Mouse (Mus musculus): ENCODE results near the gene Rras. TPM values are rescaled to one million over a fixed set of nuclear protein-coding genes. Genes with fewer than 3 reads are reported as not detected.

Rras gene
- polyA plus RNA-seq (2015; fragmentation: Nextera tagmentation; extraction: Ambion mirVana) = 32.6 and 43.2 TPM in 2 replicates

DNA sequence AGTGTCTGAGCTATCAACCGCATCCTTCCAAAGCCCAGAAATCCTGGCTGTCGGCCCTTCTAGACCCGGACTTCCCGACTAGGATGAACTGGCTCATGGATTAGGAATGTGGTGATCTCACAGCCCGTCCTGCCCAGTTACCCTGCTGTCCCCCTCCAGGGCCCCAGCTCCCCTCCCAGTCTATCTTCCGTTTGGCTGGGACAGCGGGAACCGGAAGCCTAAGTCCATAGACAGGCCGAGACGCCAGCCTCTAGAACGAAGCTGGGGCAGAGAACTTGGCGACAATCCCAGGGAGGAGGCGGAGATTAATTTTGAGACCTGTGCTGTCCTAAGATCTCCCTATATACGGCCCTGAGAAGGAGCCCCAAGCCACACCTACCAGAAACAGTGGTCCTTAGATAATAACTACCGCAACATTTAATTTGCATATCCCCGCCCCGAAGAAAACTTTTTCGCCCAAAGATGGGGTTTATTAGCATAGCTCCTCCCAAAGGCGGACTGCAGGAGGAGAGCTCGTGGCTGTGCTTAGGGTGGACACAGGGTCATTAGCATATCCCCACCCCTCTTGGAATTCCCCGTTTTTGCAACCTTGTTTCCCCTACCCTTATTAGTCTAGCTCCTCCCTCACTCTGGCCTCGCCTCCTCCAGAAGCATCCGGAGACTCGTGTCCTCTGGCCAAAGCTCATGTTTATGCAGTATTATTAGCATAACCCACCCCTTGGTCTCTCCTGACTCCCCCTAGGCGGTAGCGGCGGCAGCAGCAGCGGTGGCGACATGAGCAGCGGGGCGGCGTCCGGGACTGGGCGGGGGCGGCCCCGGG is at the start of gene Rras:
Rras (plus strand) TSS at position 720 of the 820 bp plus-strand sequence.
- Histone ChIP-seq H3K4me2 (peak within 1 kb of the TSS; percentile 91), H3K27me3 (0 out of 2 replicates have a peak, but pooled peaks cover 4% of the 10 kb centered on the region), H3K4me3 (replicated peaks) (peak within 1 kb of the TSS; percentile 95), H3K36me3 (peaks cover 16% of the 10 kb centered on the region), H3K9ac (peak within 1 kb of the TSS; percentile 65), H3K4me1 (peaks cover 41% of the 10 kb centered on the region), H3K9me3 (replicated peaks) (no peaks in the 10 kb centered on the region), H3K27ac (peak within 1 kb of the TSS; percentile 98)
- ATAC-seq (replicated peaks; ENCODE audit: low FRiP score) = peak; percentile 93
- under 1% methylated on average over 36 of the region's 36 CpGs for WGBS

DNA sequence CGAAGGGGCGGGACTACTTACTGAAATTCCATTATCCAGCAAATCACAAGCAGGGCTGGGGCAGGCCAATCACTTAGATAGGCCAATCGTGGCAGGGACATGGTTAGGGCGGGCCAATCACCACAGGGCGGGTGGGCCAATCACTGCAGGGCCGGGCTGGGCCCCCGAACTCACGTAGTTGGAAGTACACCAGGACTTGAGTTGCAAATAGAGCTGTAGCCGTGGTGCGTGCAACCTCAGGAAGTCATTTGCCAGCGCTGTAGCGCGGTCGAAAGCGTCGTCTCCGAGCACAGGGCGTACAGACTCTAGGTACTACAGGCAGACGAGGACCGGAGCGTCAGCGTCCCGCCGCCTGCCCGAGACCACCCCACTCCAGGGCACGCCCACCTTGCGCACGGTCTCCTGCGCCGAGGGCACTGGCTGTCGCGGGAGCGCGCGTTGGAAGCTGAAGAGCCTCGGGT is 47.5 kb upstream of the Rras start:
- Histone ChIP-seq H3K4me1 (peaks cover 36% of the 10 kb centered on the region), H3K9me3 (replicated peaks) (no peaks in the 10 kb centered on the region), H3K9ac (peak overlapping the region; percentile 58), H3K27me3 (no peaks in the 10 kb centered on the region), H3K36me3 (peaks cover 11% of the 10 kb centered on the region), H3K4me3 (replicated peaks) (peak overlapping the region; percentile 67), H3K27ac (peak overlapping the region; percentile 95), H3K4me2 (peak overlapping the region; percentile 84)
- peak; percentile 97 for ATAC-seq (replicated peaks; ENCODE audit: low FRiP score)
- WGBS = under 1% methylated on average over 36 of the region's 36 CpGs

DNA sequence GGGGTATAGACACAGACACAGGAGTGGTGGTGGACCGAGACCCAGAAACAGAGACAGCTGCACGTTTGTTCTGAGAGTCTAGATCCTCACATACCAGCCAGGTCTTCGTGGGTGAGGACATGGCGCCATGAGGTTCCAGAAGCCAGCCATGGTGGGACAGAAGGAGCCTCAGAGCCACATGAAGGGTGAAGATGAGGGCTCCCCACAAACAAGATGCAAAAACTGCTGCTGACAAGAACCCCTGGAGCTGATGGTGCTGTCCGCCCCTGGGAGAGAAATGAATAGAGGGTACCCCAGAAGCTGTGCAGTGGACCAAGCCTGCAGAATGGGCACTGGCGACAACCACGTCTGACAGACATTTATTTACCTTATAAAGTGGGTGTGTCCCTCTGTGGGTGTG is 46.6 kb upstream of the Rras start:
- Histone ChIP-seq H3K9ac (peak overlapping the region; percentile 58), H3K36me3 (peaks cover 17% of the 10 kb centered on the region), H3K4me1 (peaks cover 38% of the 10 kb centered on the region), H3K4me2 (peak overlapping the region; percentile 84), H3K27me3 (no peaks in the 10 kb centered on the region), H3K9me3 (replicated peaks) (no peaks in the 10 kb centered on the region), H3K27ac (no peak overlapping the region), H3K4me3 (replicated peaks) (peak overlapping the region; percentile 67)
- 66% methylated on average over 7 of the region's 7 CpGs for WGBS
- no peak for ATAC-seq (replicated peaks; ENCODE audit: low FRiP score)

DNA sequence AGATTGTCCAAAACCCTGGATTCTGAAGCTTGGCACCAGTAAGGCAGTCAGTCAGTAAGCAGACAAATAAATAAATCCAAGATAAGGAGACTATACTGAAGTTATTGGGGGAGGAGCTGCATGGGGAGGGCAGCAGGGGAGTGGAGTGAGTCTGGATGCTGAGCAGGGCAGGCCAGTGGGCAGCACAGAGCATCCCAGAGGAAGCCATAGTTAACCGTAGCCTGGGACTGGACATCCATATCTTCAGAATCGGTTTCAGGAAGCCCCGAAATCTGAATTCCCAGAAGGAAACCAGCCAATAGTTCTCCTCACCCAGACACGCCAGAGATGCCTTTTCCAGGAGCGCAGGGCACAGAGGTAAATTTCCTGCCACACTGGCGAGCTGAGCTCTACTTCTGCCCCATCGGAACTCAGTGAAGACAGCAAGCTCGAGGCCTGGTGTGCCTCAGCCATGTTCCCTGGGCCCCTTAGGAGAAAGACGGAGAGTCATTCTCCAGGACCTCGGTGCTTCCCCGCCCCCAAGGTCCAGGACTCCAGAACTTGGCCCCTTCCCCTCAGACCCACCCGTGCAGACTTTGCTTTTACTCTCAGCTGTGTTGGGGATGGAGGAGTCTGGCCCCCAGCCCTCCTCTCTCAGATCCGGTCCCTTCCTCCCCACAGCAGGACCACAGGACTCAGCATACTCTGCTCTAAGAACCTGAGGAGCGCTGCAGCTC is 44.2 kb upstream of the Rras start:
- 41% methylated on average over 14 of the region's 14 CpGs for WGBS
- Histone ChIP-seq H3K27me3 (no peaks in the 10 kb centered on the region), H3K4me2 (peak overlapping the region; percentile 85), H3K4me1 (peaks cover 38% of the 10 kb centered on the region), H3K27ac (peak overlapping the region; percentile 91), H3K4me3 (replicated peaks) (peak overlapping the region; percentile 56), H3K9ac (peak overlapping the region; percentile 52), H3K36me3 (peaks cover 35% of the 10 kb centered on the region), H3K9me3 (replicated peaks) (no peaks in the 10 kb centered on the region)
- no peak for ATAC-seq (replicated peaks; ENCODE audit: low FRiP score)

DNA sequence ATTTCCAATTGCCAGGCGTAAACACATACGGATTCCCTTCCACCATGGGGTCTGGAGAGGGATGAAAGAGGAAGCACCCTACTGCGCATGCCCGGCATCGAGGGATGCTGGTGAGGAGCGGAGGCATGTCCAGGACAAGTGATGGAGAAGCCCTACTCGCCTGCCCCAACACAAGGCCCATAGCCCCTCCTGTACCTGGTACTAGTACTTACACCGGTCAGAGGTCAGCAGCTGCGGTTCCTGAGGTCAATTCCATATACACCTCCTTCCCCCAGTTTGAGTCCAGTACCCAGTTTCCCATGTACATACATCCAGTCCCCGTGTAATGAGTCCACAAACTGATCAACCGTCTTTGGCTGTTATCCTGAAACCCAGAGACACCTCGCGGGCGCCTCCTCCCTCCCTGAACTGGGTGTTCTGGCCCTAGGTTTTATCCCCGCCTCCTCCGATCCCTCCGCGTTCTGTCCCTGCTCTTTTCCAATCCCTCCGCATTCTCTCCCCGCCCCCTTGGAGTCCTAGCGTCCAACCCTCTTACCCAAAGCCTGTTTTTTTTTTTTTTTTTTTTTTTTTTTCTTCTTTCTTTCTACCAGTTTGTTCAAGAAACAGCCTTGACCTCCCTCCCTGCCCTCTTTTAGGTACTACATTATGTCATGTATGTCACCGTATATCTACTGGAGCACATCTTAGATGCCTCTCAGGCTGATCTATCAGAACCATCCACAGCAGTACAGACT is 43.2 kb upstream of the Rras start, which contains the start of gene Cpt1c:
Cpt1c (minus strand) TSS at position 469 of the 734 bp plus-strand sequence.
- WGBS = under 1% methylated on average over 22 of the region's 22 CpGs
- no peak for ATAC-seq (replicated peaks; ENCODE audit: low FRiP score)
- H3K36me3 ChIP-seq = peaks cover 45% of the 10 kb centered on the region

DNA sequence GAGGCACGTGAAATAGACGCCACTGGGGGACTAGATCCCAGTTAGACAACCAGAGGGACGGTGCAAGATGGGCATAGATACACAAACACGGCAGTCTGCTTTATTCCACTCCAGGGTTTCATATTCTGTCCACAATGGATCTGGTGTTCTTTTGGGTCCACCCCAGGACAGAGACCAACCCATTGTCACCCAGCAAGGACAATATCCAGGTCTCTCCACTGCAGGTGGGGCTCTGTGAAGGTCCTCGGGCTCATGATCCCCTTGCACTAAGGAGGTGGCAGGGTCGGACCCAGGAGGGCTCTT is 42.7 kb upstream of the Rras start:
- WGBS = 23% methylated on average over 6 of the region's 6 CpGs
- Histone ChIP-seq H3K9ac (peak overlapping the region; percentile 2; the same call in 1 of the 2 replicates), H3K27ac (peak overlapping the region; percentile 71), H3K27me3 (no peaks in the 10 kb centered on the region), H3K9me3 (replicated peaks) (no peaks in the 10 kb centered on the region), H3K36me3 (peaks cover 50% of the 10 kb centered on the region), H3K4me1 (peaks cover 32% of the 10 kb centered on the region), H3K4me3 (replicated peaks) (peak overlapping the region; percentile 56; the same call in 1 of the 2 replicates), H3K4me2 (peak overlapping the region; percentile 85)
- ATAC-seq (replicated peaks; ENCODE audit: low FRiP score) = no peak

More for the DNA sequence above, 43.2 kb upstream of the Rras start, which contains the start of gene Cpt1c:
- Histone ChIP-seq H3K4me1 (peaks cover 36% of the 10 kb centered on the region), H3K4me3 (replicated peaks) (peak within 1 kb of the TSS; percentile 56), H3K9me3 (replicated peaks) (no peaks in the 10 kb centered on the region), H3K27me3 (no peaks in the 10 kb centered on the region), H3K9ac (peak within 1 kb of the TSS; percentile 52), H3K27ac (peak within 1 kb of the TSS; percentile 91), H3K4me2 (peak within 1 kb of the TSS; percentile 85)

DNA sequence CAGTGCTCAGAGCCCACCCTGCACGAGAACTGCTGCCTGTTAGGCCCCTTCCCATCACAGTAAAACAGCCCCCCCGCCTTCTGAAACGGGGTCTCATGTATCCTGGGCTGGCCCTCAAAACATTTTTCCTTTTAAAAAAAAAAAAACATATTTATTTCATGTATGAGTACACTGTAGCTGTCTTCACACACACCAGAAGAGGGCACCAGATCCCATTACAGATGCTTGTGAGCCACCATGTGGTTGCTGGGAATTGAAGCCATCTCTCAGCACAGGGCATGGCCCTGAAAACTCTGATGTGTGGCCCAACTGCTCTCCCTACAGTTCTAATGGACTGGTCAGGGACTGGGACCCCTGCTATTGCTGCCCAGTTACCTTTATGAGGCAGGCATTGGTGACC is 39.5 kb upstream of the Rras start:
- H3K9me3 ChIP-seq (replicated peaks) = no peaks in the 10 kb centered on the region
- no peak overlapping the region for H3K4me3 ChIP-seq (replicated peaks)
- H3K9ac ChIP-seq = no peak overlapping the region
- H3K27me3 ChIP-seq = no peaks in the 10 kb centered on the region
- no peak for ATAC-seq (replicated peaks; ENCODE audit: low FRiP score)
- H3K27ac ChIP-seq = no peak overlapping the region
- peaks cover 22% of the 10 kb centered on the region for H3K4me1 ChIP-seq
- no peak overlapping the region for H3K4me2 ChIP-seq
- peaks cover 81% of the 10 kb centered on the region for H3K36me3 ChIP-seq
- WGBS = 85% methylated on average over 3 of the region's 3 CpGs

DNA sequence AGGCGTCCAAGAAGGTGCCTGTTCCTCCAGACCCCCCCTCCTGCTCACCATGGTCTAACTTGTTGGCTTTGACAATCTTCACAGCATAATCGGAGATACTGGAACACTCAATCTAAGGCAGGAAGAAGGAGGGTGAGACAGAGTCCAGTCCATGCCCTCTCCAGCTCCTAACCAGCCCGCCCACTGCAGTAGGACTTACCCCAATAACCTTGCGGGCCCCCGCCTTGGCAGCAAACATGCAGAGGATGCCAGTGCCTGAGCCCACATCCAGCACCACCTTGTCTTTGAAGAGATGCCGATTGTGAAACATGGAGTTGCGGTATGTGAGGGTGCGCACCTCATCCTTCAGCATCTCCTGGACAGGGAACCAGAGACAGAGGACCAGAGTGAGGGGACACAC is 36.2 kb upstream of the Rras start:
- H3K9me3 ChIP-seq (replicated peaks) = no peaks in the 10 kb centered on the region
- no peaks in the 10 kb centered on the region for H3K27me3 ChIP-seq
- ATAC-seq (replicated peaks; ENCODE audit: low FRiP score) = no peak
- no peak overlapping the region for H3K27ac ChIP-seq
- no peak overlapping the region for H3K4me3 ChIP-seq (replicated peaks)
- H3K4me2 ChIP-seq = no peak overlapping the region
- peaks cover 72% of the 10 kb centered on the region for H3K36me3 ChIP-seq
- H3K9ac ChIP-seq = no peak overlapping the region
- peaks cover 24% of the 10 kb centered on the region for H3K4me1 ChIP-seq
- 95% methylated on average over 8 of the region's 8 CpGs for WGBS

DNA sequence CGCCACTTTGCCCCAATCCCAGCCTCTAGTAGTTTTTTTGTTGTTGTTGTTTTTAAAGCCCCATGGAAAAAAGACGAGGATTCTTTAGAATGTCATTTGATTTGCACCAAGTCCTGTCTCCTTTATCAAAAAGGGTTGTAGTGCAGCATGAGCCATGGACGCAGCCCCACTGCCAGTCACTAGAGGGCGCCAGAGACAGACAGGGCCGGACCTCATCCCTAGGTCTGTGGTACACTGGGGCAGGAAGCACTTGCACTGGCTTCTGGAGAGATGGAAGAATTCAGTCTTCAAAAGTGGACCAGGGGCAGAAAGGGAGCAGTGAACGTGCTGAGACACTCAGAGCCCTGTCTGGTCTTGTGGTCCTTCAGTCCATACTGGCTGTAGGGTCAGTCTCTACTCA is 34.7 kb upstream of the Rras start:
- WGBS = 38% methylated on average over 6 of the region's 6 CpGs
- no peak for ATAC-seq (replicated peaks; ENCODE audit: low FRiP score)
- H3K4me2 ChIP-seq = peak overlapping the region; percentile 67; the same call in 1 of the 2 replicates
- H3K27me3 ChIP-seq = no peaks in the 10 kb centered on the region
- peaks cover 57% of the 10 kb centered on the region for H3K36me3 ChIP-seq
- peak overlapping the region; percentile 97 for H3K27ac ChIP-seq
- H3K4me3 ChIP-seq (replicated peaks) = 0 out of 2 replicates have a peak overlapping the region, but pooled peaks have one; percentile 8
- H3K9me3 ChIP-seq (replicated peaks) = no peaks in the 10 kb centered on the region
- H3K9ac ChIP-seq = no peak overlapping the region
- H3K4me1 ChIP-seq = peaks cover 31% of the 10 kb centered on the region

DNA sequence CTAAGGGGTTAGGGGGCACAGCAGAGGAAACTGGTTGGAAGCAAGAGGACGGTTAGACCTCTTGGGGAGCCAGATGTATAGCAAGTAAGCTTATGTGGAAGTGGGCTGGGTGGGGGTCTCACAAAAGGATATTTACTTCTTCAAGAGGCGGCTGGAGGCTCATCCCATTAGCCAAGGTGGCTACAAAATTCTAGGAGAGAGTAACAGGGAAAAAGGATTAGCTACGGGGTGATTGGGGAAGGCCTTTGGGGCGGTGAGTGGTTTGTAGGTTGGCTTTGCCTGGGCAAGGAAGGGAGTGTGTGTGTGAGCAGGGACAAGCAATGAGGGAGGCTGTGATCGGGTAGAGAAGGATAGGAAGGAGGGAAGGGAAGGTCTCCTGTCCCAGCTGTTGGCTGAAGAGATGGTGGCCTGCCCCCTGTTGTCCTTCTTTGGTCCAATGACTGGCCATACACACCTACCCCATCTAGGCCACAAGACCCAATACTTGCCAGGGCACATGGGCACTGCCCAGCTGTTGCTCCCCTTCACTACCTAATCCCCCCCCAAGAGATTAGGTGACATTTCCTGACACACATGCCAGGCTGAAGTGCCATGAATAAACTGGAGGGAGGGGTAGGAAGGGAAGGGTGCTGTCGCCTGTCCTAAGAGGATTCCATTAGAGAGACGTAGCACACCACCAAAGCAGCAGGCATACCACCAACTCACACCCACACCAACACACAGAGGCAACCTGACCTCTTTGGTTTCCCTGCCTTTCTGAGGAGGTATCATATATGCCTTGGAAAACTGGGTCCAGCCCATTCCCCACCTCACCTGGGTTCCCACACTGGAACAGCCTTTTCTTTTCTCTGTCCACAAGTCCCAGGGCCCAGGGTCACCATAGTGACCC is 33.6 kb upstream of the Rras start:
- peak overlapping the region; percentile 97 for H3K27ac ChIP-seq
- H3K9ac ChIP-seq = peak overlapping the region; percentile 97; the same call in 1 of the 2 replicates
- no peak for ATAC-seq (replicated peaks; ENCODE audit: low FRiP score)

DNA sequence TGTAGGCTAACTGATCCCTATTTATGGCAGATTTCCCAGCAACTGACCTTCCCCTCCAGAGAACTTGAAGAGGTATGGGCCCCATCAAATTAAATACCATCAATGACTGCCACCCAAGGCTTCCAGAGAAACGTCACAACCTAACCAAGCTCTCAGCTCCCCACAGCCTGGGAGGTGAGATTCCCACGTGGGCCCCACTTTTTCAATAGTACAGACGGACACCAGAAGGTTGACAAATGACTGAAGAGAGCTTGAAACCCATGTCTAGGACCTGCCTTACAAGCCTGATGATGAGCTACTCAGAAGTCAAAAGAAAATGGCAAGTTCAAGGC is 33.0 kb upstream of the Rras start:
- Histone ChIP-seq H3K9ac (peak overlapping the region; percentile 97; the same call in 1 of the 2 replicates), H3K27ac (peak overlapping the region; percentile 97)
- 37% methylated on average over 3 of the region's 3 CpGs for WGBS

More for the DNA sequence above, 33.6 kb upstream of the Rras start:
- H3K27me3 ChIP-seq = no peaks in the 10 kb centered on the region
- H3K9me3 ChIP-seq (replicated peaks) = no peaks in the 10 kb centered on the region
- WGBS = 61% methylated on average over 7 of the region's 7 CpGs
- peak overlapping the region; percentile 67 for H3K4me2 ChIP-seq
- peaks cover 40% of the 10 kb centered on the region for H3K4me1 ChIP-seq
- peak overlapping the region; percentile 97 for H3K4me3 ChIP-seq (replicated peaks)
- peaks cover 48% of the 10 kb centered on the region for H3K36me3 ChIP-seq

More for the DNA sequence above, 33.0 kb upstream of the Rras start:
- ATAC-seq (replicated peaks; ENCODE audit: low FRiP score) = no peak
- peaks cover 48% of the 10 kb centered on the region for H3K36me3 ChIP-seq
- H3K4me2 ChIP-seq = peak overlapping the region; percentile 67
- H3K9me3 ChIP-seq (replicated peaks) = no peaks in the 10 kb centered on the region
- H3K4me3 ChIP-seq (replicated peaks) = peak overlapping the region; percentile 97
- H3K4me1 ChIP-seq = peaks cover 42% of the 10 kb centered on the region
- no peaks in the 10 kb centered on the region for H3K27me3 ChIP-seq

Measured in kidney, embryonic 15.5 days (tissue).